Mouse (Mus musculus) gastrocnemius, postnatal 10 days (tissue): ENCODE measurements at regions not wholly inside any gene's neighbourhood (a gene's known extent, or its start where the extent isn't known, plus 50 kb on each side); places are given as distances from the start of the nearest gene placed in this dataset.
A peak's percentile ranks its signal among the peaks of the same experiment; 100 is the strongest.

Source experiments
- DNase-seq: peaks from one replicate; pipeline ENCODE4 v3.0.0; 2021; ENCODE audit warnings: mixed read lengths

DNA sequence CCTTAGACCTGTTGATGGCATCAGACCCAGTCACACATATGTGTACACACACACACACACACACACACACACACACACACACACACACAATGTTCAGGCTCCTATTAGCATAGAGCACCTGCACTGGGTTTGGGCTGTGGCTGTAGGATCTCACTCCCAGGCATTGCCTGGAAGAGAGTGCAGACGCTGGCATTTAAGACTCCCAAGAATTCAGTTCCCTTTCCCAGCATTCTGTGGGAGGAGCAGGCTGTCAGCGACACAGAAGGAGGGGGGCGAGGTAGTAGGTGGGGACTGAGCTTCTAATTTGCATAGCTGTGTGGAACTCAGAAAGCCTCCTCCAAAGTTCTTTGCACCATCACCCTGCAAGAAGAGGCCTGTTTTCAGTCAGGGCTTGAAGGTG, 374.2 kb upstream of the Fam49b start:
- DNase-seq, result no peak

DNA sequence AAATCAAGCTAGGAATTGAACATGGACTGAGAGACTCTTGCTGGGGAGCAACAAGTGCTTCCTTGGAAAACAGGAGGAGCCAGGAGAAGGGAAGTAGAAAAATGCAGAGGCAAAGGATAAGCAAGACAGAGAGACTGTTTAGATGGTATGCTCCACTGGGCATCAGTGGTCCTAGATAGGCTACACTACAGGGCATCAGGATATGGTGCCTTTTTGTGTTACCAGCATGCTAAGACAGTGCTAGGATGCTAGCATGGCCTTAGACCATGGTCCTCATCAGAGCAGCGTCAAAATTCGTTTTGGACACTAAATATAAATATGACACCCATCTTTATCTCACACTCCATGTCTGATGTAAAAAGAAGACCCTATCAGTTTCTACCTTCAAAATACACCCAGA, 374.6 kb upstream of the Fam49b start:
- no peak for DNase-seq

DNA sequence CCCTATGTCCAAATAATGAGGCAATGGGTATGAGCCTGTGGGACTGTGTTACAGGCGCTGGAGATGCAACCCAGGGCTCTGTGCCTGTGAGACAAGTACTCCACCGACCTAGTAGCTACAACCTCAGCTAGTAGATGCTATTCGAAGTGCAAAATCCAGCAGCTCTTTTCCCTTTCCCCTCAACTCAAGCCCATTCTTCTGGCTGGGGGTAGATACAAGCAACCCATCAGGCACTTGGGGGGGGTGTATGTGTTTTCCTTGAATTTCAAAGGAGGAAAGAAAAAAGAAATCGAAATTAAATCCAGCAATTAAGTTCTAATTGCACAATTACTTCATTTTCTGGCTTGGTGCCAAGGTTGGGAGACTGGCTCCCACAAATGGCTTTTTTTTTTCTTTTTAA, 372.4 kb upstream of the Gm21798 start:
- no peak for DNase-seq

GRCm38 (mm10) chr15:64446411-64447072, 371.0 kb upstream of the Gm21798 start:
- DNase-seq, result no peak

- no peak for DNase-seq
These were observed 370.1 kb upstream of the Gm21798 start for GRCm38 (mm10) chr15:64447239-64447952.

GRCm38 (mm10) chr15:64448581-64449140, 368.8 kb upstream of the Gm21798 start:
- DNase-seq, result peak; percentile 8

- DNase-seq, result peak; percentile 23
These were observed 346.8 kb upstream of the Gm21798 start for GRCm38 (mm10) chr15:64470743-64471142.

DNA sequence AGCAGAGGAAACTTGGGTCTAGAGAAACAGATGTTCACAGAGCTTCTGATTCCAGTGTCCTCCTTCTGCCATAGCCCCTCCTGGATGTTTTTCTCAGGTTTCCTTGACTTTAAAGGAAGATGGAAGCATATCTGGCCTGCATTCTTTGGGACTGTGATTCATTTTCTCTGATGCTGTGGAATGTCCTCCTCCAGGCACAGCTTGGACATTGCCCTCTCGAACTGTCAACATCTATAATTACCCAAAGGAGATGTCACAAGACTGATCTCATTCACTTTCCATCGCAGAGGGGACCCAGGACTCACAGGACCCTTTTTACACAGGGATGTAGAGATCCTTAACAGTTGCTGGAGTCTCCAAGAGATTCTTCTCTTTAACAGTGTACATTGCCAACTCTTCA, 345.9 kb upstream of the Gm21798 start:
- DNase-seq, result no peak

GRCm38 (mm10) chr15:64474236-64474635, 343.3 kb upstream of the Gm21798 start:
- no peak for DNase-seq

DNA sequence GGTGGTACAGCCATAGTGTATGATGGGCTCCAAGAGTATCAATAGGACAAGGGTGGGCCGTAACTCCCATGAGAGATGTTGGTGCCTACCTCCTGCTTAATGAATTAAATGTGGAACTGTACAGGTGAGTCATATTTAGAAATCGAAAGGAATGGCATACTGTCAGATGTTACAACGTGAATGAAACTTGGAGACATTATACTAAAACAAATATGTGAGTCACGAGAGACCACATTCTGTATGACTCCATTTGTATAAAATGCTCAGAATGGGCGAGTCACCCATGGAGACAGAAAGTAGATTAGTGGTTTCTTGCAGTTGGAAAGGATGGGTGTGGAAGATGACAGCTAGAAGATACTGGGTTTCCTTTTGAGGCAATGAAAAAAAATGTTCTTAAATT, 340.4 kb upstream of the Gm21798 start:
- DNase-seq, result no peak

DNA sequence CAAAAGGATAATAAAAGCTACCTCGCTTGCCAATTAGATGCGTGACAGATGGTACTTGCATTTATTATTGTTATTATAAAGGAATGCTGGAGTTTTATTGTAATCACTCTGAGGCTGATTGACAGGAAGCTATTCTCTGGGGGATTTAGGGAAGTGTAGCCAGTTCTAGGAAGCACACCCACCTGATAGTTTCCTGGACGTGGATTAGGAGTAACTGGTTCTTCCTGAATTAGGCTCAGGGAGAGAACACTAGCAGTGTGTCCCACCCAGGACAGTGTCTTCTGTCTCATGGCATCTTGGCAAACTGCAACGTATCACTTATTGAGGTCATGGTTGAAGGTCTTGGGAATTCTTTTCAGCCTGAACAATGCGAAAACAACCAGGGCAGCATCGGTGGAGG, 336.9 kb upstream of the Gm21798 start:
- no peak for DNase-seq

- no peak for DNase-seq
These were observed 336.3 kb upstream of the Gm21798 start for GRCm38 (mm10) chr15:64481226-64481625.

GRCm38 (mm10) chr15:64482960-64483359, 334.5 kb upstream of the Gm21798 start:
- no peak for DNase-seq

DNA sequence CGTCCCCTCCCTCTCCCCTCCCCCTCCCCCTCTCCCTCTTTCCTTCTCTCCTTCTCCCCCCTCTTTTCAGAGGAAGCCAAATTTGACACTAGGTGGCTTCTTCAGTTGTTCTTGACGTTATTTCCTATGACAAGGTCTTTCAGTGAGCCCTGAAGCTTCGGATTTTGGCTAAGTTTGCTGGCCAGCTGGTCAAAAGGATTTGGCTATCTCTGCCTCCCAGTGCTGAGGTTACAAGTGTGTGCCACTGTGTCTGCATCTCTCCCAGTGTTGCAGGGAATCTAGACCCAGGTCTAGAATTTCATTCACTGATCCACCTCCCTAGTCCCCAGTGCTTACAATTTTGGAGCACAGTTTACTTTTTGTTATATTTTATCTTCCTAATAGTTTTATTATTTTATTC, 329.7 kb upstream of the Gm21798 start:
- no peak for DNase-seq

DNA sequence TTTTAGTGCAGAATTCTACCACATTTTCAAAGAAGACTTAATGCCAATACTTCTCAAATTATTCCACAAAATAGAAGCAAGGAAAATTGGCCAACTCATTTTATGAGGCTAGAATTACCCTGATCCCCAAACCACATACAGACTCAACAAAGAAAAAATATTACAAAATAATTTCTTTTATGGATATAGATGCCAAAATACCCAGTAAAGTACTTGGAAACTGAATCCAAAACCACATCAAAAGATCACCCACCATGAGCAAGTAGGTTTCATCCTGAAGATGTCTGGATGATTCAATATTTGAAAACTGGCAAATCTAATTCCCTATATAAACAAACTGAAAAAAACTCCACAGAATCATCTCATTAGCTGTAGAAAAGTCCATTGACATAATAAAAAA, 316.7 kb upstream of the Gm21798 start:
- no peak for DNase-seq

- no peak for DNase-seq
These were observed 316.0 kb upstream of the Gm21798 start for GRCm38 (mm10) chr15:64501479-64501878.

- DNase-seq, result no peak
These were observed 312.7 kb upstream of the Gm21798 start for GRCm38 (mm10) chr15:64504751-64505150.

DNA sequence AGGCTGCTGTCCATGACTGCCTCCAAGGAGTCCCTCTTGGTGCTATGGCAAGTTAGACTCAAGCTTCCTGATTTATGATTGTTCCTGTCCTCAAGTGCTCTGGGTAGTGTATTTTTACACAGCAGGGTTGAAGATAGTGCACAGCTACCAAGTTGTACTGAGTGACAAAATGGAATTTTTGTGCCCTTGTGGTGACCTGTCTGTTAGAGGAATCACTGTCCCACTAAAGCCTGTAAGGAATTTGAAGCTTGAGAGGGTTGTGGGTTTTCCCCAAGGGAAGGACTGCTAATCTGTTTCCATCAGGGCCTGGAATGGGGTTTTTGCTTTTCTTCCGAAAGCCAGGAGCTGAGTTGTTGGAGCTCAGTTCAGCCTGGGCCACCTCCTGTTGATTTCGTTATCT, 306.8 kb upstream of the Gm21798 start:
- no peak for DNase-seq

DNA sequence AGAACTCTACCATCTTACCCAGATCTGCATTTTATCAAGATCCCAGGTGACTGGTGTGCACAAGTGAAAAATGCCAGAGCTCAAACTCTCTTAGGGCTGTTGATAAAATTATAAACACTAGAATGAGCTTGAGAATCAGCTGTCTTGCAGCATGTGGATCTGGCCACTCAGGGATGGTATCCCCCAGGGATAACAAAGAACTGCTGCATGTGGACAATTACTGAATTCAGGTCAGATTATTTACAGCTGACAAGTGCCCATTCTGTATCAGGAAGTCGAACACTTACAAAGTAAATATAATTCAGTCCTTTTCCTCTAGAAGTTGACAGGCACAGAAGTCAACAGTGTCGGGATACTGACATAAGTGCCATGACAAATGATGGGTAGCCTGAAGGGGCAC, 306.3 kb upstream of the Gm21798 start:
- no peak for DNase-seq

GRCm38 (mm10) chr15:64512615-64513014, 304.9 kb upstream of the Gm21798 start:
- DNase-seq, result no peak

- DNase-seq, result no peak
These were observed 303.9 kb upstream of the Gm21798 start for GRCm38 (mm10) chr15:64513501-64514097.

DNA sequence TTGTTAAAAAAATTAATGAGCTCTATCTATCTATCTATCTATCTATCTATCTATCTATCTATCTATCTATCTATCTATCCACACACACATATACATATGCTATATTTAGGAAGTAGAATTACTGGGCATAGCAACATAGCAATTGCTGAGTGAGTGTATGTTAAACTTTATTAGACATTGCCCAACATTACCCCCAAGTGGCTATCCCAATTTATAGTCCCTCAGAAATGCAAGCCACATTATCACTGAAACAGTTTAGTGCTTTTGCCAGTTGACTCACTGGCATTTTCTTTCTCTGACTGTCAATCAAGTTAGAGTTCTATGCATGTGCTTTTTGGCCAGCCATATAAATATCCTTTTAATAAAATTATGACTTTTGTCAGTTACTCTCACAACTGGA, 302.3 kb upstream of the Gm21798 start:
- no peak for DNase-seq

DNA sequence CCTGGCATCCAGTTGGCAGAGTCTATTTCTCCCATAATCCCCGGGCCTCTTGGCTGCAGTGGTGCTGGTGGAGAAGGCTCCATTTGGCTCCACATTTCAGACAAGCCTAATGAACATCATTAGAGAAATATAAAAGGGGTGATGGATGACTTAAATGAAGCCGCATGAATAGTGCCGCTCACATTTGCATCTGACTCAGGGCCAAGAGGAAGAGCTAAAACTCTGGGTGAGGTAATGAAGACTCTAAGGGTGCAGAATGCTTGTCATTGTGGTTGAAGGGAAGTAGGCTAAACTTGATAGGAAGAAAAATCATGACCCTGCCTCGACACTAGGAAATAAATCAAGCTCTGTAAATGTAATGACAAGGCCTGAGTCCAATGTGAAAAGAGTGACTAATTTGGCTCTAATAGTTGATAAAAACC, 298.3 kb upstream of the Gm21798 start:
- DNase-seq, result no peak
